21 mouse cellular contexts compared by ENCODE assay signal in the genomic region with DNA sequence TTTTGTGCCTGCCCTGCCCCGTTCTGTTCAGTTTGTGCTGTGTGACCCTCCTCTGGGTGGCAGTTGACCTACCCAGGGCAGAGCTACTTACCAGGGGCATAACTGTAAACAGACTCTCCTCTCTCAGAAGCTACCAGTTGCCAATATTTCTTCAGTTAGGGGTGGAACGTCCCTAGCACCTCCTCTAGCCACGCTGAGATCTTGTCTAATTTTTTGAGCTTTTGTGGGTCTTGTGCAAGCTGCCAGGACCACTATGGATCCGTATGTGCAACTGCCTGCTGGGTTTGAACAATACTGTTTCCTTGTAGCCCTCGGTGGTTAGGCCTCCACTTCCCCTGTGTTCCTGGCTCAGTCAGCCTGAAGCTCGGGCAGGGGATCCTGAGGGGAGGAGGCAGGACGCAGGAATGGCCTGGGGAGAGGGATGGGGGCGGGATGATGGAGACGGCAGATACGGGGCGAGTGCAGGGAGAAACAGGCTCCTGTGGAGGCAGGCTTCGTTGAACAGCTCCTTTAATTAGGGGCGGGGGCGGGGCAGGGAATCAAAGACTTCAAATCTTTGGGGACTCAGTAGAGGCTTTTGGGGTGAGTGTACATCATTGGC. TPM values are rescaled to one million over a fixed set of nuclear protein-coding genes. Genes with fewer than 3 reads are reported as not detected.
A peak's percentile ranks its signal among the peaks of the same experiment; 100 is the strongest.
DNase-seq lines count a peak whose midpoint lies in the region; ATAC-seq and TF ChIP-seq lines count a peak whose summit lies in the region.
"Had no signal": no experiment of that assay in that cellular context is flagged by ENCODE, and none has a peak within 500 bp of the region (broad histone marks: within the 10 kb centered on the region; RNA-seq: fewer than 3 reads in every experiment).

No protein-coding gene starts in this region.

- no peak for TF ChIP-seq CTCF in E14TG2a.4 (conservative IDR thresholded peaks at IDR 0.05; ENCODE audit: low read length)
- TF ChIP-seq CTCF in bone marrow, adult 2 months (IDR thresholded peaks at IDR 0.05; ENCODE audit: control insufficient read depth, insufficient read depth, low read length), result no peak
- TF ChIP-seq CTCF in layer of hippocampus, adult 2 months (conservative IDR thresholded peaks at IDR 0.05), result no peak

- no peaks in the 10 kb centered on the region for H3K27me3 ChIP-seq in heart, embryonic 13.5 days (replicated peaks)
- H3K27me3 ChIP-seq in E14TG2a.4 (ENCODE audit: insufficient read depth, low read length), result no peaks in the 10 kb centered on the region
- 0 out of 2 replicates have a peak, but pooled peaks cover 3% of the 10 kb centered on the region for H3K27me3 ChIP-seq in limb, embryonic 10.5 days (ENCODE audit: low read depth, poor library complexity, severe bottlenecking)
- H3K27me3 ChIP-seq: forebrain, embryonic 13.5 days; heart, embryonic 15.5 days; intestine, embryonic 15.5 days; midbrain, embryonic 13.5 days had no signal

- no peak for ATAC-seq in heart, embryonic 13.5 days (ENCODE audit: extremely low read depth, insufficient number of reproducible peaks, low FRiP score, low TSS enrichment)
- ATAC-seq: forebrain, embryonic 13.5 days; intestine, embryonic 15.5 days; midbrain, embryonic 13.5 days had no signal

- intact Hi-C loops in heart, postnatal 10 days (cut with DNase I), result no loop called here

- WGBS in heart, embryonic 13.5 days, result 17% methylated on average over 14 of the region's 14 CpGs
- 23% methylated on average over 14 of the region's 14 CpGs for WGBS in bone marrow, adult 2 months
- 9% methylated on average over 14 of the region's 14 CpGs for WGBS in limb, embryonic 10.5 days

- H3K4me2 ChIP-seq in heart, embryonic 13.5 days, result no peak overlapping the region
- H3K4me2 ChIP-seq: forebrain, embryonic 13.5 days; heart, embryonic 15.5 days; intestine, embryonic 15.5 days; liver, embryonic 11.5 days; lung, embryonic 14.5 days; midbrain, embryonic 13.5 days had no signal

- no peak overlapping the region for H3K4me3 ChIP-seq in heart, embryonic 13.5 days
- H3K4me3 ChIP-seq in E14TG2a.4 (replicated peaks; ENCODE audit: low read length), result peak overlapping the region; percentile 66
- peak overlapping the region; percentile 5 for H3K4me3 ChIP-seq in bone marrow, adult 2 months (replicated peaks; ENCODE audit: control insufficient read depth, low read depth, low read length)
- H3K4me3 ChIP-seq in limb, embryonic 10.5 days, result peak overlapping the region; percentile 12; the same call in 1 of the 2 replicates
- no peak overlapping the region for H3K4me3 ChIP-seq in layer of hippocampus, adult 2 months
- H3K4me3 ChIP-seq: forebrain, embryonic 13.5 days; heart, embryonic 15.5 days; hindbrain, embryonic 10.5 days; intestine, embryonic 15.5 days; midbrain, embryonic 13.5 days; myocyte had no signal

- TF ChIP-seq POLR2A in bone marrow, adult 2 months (IDR thresholded peaks at IDR 0.05; ENCODE audit: borderline replicate concordance, control insufficient read depth, low read depth, low read length), result no peak

- no peak overlapping the region for H3K27ac ChIP-seq in heart, embryonic 13.5 days (replicated peaks)
- H3K27ac ChIP-seq in bone marrow, adult 2 months (ENCODE audit: control insufficient read depth, insufficient read depth, low read depth, low read length, poor library complexity), result peak overlapping the region; percentile 26
- peak overlapping the region; percentile 61 for H3K27ac ChIP-seq in limb, embryonic 10.5 days
- no peak overlapping the region for H3K27ac ChIP-seq in layer of hippocampus, adult 2 months
- H3K27ac ChIP-seq: forebrain, embryonic 13.5 days; heart, embryonic 15.5 days; hindbrain, embryonic 10.5 days; intestine, embryonic 15.5 days; kidney, postnatal 0 days; midbrain, embryonic 13.5 days had no signal

- peak overlapping the region; percentile 19; the same call in 1 of the 2 replicates for H3K9ac ChIP-seq in heart, embryonic 13.5 days
- H3K9ac ChIP-seq: forebrain, embryonic 13.5 days; heart, embryonic 15.5 days; intestine, embryonic 15.5 days; lung, embryonic 14.5 days; midbrain, embryonic 13.5 days had no signal

- H3K36me3 ChIP-seq in heart, embryonic 13.5 days, result no peaks in the 10 kb centered on the region
- no peaks in the 10 kb centered on the region for H3K36me3 ChIP-seq in E14TG2a.4 (ENCODE audit: insufficient read depth, low read length)
- H3K36me3 ChIP-seq in limb, embryonic 10.5 days, result no peaks in the 10 kb centered on the region
- H3K36me3 ChIP-seq: G1E; heart, embryonic 15.5 days; hindbrain, embryonic 10.5 days; intestine, embryonic 15.5 days; midbrain, embryonic 13.5 days had no signal

- peaks cover 33% of the 10 kb centered on the region for H3K4me1 ChIP-seq in heart, embryonic 13.5 days
- peaks cover 84% of the 10 kb centered on the region for H3K4me1 ChIP-seq in E14TG2a.4 (replicated peaks; ENCODE audit: low read depth, low read length)
- peaks cover 9% of the 10 kb centered on the region for H3K4me1 ChIP-seq in bone marrow, adult 2 months (ENCODE audit: control insufficient read depth, insufficient read depth, low read length)
- H3K4me1 ChIP-seq in limb, embryonic 10.5 days, result peaks cover 33% of the 10 kb centered on the region

- no peak for DNase-seq in heart, postnatal 10 days
- DNase-seq in limb, embryonic 10.5 days (ENCODE audit: low spot score), result peak; percentile 55
- no peak for DNase-seq in layer of hippocampus, postnatal 10 days (ENCODE audit: low spot score in 2 of 2)
- no peak for DNase-seq in layer of hippocampus, adult 2 months (ENCODE audit: low spot score in 2 of 2)
- DNase-seq in right cerebral cortex, postnatal 25 days, result no peak
- DNase-seq: cerebellum, adult 11-12 months; heart, adult 11 months; thymus, adult 18-20 months had no signal

- no peaks in the 10 kb centered on the region for H3K9me3 ChIP-seq in heart, embryonic 13.5 days
- no peaks in the 10 kb centered on the region for H3K9me3 ChIP-seq in E14TG2a.4 (ENCODE audit: low read length)
- no peaks in the 10 kb centered on the region for H3K9me3 ChIP-seq in limb, embryonic 10.5 days (replicated peaks)
- H3K9me3 ChIP-seq: forebrain, embryonic 13.5 days; heart, embryonic 15.5 days; hindbrain, embryonic 10.5 days; intestine, embryonic 15.5 days; midbrain, embryonic 13.5 days had no signal

RNA-seq across cellular contexts. Expression of a gene that starts 49.9 kb away (rescaled TPM):
- 0.10 and 0.11 TPM in 2 replicates for polyA plus RNA-seq in heart, embryonic 13.5 days (2015; fragmentation: Nextera tagmentation; extraction: Ambion mirVana)
- total RNA-seq in heart, postnatal 10 days (2021), result not detected
- polyA plus RNA-seq in bone marrow, adult 2 months (2011; ENCODE audit: insufficient read depth, insufficient read length, low replicate concordance, missing spikeins), result 0.45 TPM in 1 of 2 replicates, not detected in the other
- polyA plus RNA-seq in limb, embryonic 10.5 days (2016; fragmentation: Nextera tagmentation; extraction: Ambion mirVana), result 0.26 and 0.33 TPM in 2 replicates
- total RNA-seq in layer of hippocampus, postnatal 10 days (2021), result under 1 TPM in 1 of 2 experiments, not detected in 1; 0.14 TPM
- under 1 TPM in 1 of 2 experiments, not detected in 1; 0.17 TPM for total RNA-seq in layer of hippocampus, adult 2 months (2021)
- total RNA-seq: G1E had no signal
- polyA plus RNA-seq: G1E had no signal

Comparison
In these comparisons a context has a peak if more than half of its experiments do, and no peak if none do; other contexts are left out.
1. H3K27ac ChIP-seq: peak in bone marrow, adult 2 months (single experiment) and limb, embryonic 10.5 days (single experiment); none in heart, embryonic 13.5 days (single experiment) and layer of hippocampus, adult 2 months (single experiment).
2. H3K4me3 ChIP-seq: peak in E14TG2a.4 (single experiment), bone marrow, adult 2 months (single experiment) and limb, embryonic 10.5 days (single experiment); none in heart, embryonic 13.5 days (single experiment) and layer of hippocampus, adult 2 months (single experiment).